Mouse (Mus musculus): ENCODE measurements around the gene Arl11. TPM values are rescaled to one million over a fixed set of nuclear protein-coding genes. Genes with fewer than 3 reads are reported as not detected.
A peak's percentile ranks its signal among the peaks of the same experiment; 100 is the strongest.

Gene Arl11
- polyA plus RNA-seq, 1 experiment from 2014 or later: 0.43 TPM

- Histone ChIP-seq H3K9ac (no peak overlapping the region), H3K4me1 (ENCODE audit: insufficient read depth) (no peaks in the 10 kb centered on the region), H3K27me3 (ENCODE audit: insufficient read depth, low read length) (no peaks in the 10 kb centered on the region), H3K4me3 (ENCODE audit: low read depth, low read length) (no peak overlapping the region), H3K4me2 (no peak overlapping the region), H3K27ac (ENCODE audit: low read depth) (no peak overlapping the region), H3K36me3 (ENCODE audit: insufficient read depth) (no peaks in the 10 kb centered on the region), H3K9me3 (ENCODE audit: low read depth, low read length) (no peaks in the 10 kb centered on the region)
- DNase-seq (peak; percentile 80), ATAC-seq (ENCODE audit: insufficient read depth) (no peak)
- 26% methylated on average over 3 of the region's 3 CpGs for WGBS
- TF ChIP-seq CTCF (IDR thresholded peaks at IDR 0.05; ENCODE audit: low read depth): no peak
Measured at GRCm38 (mm10) chr14:61290664-61291063, 18.9 kb upstream of the Arl11 start.

DNA sequence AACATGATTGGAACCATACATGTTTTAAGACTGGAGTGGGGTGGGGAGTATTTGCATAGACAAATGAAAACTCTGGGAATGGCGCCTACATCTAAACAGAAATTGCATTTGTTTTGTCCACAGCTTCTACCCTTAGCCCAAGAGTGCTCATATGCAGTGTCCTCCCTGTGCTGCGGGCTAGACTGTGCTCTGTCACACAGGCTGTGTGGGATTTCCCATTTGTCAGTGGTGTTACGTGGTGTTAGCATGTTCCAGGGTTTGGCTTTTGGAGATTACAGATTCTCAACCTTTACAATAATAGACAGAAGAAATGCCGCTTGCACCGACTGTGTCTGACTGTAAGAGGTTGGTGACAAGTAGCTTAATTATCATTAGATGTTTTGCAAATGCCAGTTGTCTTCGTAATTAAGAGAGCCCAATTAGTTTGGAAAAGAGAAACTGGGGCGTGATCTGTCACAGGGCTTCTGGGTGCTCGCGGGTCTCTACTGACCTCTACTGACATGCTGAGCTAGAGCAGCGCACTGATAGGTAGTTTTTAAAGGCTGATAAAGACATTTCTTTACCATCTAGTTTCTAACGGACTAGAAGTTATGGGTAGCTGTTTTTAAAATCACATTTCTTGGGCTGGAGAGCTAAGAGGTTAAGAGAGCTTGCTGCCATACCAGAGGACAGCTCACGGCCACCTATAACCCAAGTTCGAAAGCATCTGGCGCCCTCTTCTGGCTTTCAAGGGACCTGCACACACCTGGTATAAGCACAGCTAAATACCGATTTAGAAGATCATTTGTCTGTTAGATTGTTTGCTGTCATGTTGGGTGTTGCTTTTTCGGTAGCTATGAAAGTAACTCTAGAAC lies 15.4 kb upstream of the Arl11 start:
- Histone ChIP-seq H3K4me1 (ENCODE audit: insufficient read depth) (no peaks in the 10 kb centered on the region), H3K4me3 (ENCODE audit: low read depth, low read length) (no peak overlapping the region), H3K27me3 (ENCODE audit: insufficient read depth, low read length) (no peaks in the 10 kb centered on the region), H3K9ac (no peak overlapping the region), H3K9me3 (ENCODE audit: low read depth, low read length) (no peaks in the 10 kb centered on the region), H3K27ac (ENCODE audit: low read depth) (no peak overlapping the region), H3K4me2 (peak overlapping the region; percentile 8; the same call in 1 of the 2 replicates), H3K36me3 (ENCODE audit: insufficient read depth) (no peaks in the 10 kb centered on the region)
- 47% methylated on average over 16 of the region's 16 CpGs for WGBS
- ATAC-seq (ENCODE audit: insufficient read depth) (peak; percentile 54; the same call in 1 of the 2 replicates), DNase-seq (peak; percentile 83)
- peak; percentile 58 for TF ChIP-seq CTCF (IDR thresholded peaks at IDR 0.05; ENCODE audit: low read depth)

DNA sequence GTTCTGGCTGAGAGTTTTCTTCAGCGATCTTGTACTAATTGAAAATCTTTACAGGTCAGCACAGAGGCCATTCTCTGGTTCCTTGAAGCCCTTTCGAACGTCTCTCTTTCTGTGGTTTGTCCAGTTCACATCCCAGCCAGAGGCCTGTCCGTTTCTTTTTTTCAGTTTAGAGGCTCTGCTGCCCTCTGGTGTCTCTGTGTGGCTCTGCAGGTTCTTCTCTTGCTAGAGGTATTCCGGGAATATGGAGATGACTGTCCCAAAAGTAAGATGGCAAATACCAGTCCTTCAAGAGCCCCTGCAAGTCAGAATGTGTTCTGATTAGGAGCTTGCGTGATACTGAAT lies 14.8 kb upstream of the Arl11 start:
- no peak overlapping the region for H3K9ac ChIP-seq
- no peaks in the 10 kb centered on the region for H3K36me3 ChIP-seq (ENCODE audit: insufficient read depth)
- no peak overlapping the region for H3K4me3 ChIP-seq (ENCODE audit: low read depth, low read length)
- H3K27me3 ChIP-seq (ENCODE audit: insufficient read depth, low read length): no peaks in the 10 kb centered on the region
- DNase-seq (peak; percentile 86), ATAC-seq (ENCODE audit: insufficient read depth) (no peak)
- no peaks in the 10 kb centered on the region for H3K9me3 ChIP-seq (ENCODE audit: low read depth, low read length)
- no peak overlapping the region for H3K27ac ChIP-seq (ENCODE audit: low read depth)
- no peaks in the 10 kb centered on the region for H3K4me1 ChIP-seq (ENCODE audit: insufficient read depth)
- peak; percentile 50 for TF ChIP-seq CTCF (IDR thresholded peaks at IDR 0.05; ENCODE audit: low read depth)
- 17% methylated on average over 6 of the region's 6 CpGs for WGBS
- H3K4me2 ChIP-seq: peak overlapping the region; percentile 8; the same call in 1 of the 2 replicates

GRCm38 (mm10) chr14:61299810-61300209 lies 9.7 kb upstream of the Arl11 start:
- DNase-seq (no peak), ATAC-seq (ENCODE audit: insufficient read depth) (no peak)
- Histone ChIP-seq H3K36me3 (ENCODE audit: insufficient read depth) (no peaks in the 10 kb centered on the region), H3K9ac (no peak overlapping the region), H3K4me1 (ENCODE audit: insufficient read depth) (no peaks in the 10 kb centered on the region), H3K27ac (ENCODE audit: low read depth) (no peak overlapping the region), H3K27me3 (ENCODE audit: insufficient read depth, low read length) (no peaks in the 10 kb centered on the region), H3K4me2 (no peak overlapping the region), H3K4me3 (ENCODE audit: low read depth, low read length) (no peak overlapping the region), H3K9me3 (ENCODE audit: low read depth, low read length) (no peaks in the 10 kb centered on the region)
- TF ChIP-seq CTCF (IDR thresholded peaks at IDR 0.05; ENCODE audit: low read depth): no peak
- WGBS: 82% methylated on average over 6 of the region's 6 CpGs

DNA sequence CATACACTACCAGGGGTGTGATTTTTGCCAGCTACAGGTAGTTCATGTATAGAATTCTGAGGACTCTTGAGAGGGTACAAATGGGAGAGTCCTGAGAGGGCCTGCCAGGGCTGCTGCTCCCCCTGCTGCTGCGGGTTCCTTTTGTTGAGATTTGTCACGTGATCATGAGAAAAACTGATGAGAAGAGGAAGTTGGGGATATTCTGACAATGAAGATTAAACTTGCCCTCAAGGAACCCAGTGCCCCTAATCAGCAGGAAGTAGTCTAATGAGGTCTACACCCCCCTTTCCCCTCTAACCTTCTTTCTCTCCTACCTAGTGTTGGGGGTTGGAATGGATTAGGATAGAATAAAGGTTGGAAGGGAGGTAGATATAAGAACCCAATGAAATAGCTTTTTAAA lies 8.2 kb upstream of the Arl11 start:
- Histone ChIP-seq H3K27ac (ENCODE audit: low read depth) (no peak overlapping the region), H3K36me3 (ENCODE audit: insufficient read depth) (no peaks in the 10 kb centered on the region), H3K9ac (no peak overlapping the region), H3K4me3 (ENCODE audit: low read depth, low read length) (no peak overlapping the region), H3K4me2 (no peak overlapping the region), H3K4me1 (ENCODE audit: insufficient read depth) (no peaks in the 10 kb centered on the region), H3K9me3 (ENCODE audit: low read depth, low read length) (no peaks in the 10 kb centered on the region), H3K27me3 (ENCODE audit: insufficient read depth, low read length) (no peaks in the 10 kb centered on the region)
- ATAC-seq (ENCODE audit: insufficient read depth): no peak
- no peak for TF ChIP-seq CTCF (IDR thresholded peaks at IDR 0.05; ENCODE audit: low read depth)
- WGBS: 46% methylated on average over 2 of the region's 2 CpGs
- DNase-seq: no peak

DNA sequence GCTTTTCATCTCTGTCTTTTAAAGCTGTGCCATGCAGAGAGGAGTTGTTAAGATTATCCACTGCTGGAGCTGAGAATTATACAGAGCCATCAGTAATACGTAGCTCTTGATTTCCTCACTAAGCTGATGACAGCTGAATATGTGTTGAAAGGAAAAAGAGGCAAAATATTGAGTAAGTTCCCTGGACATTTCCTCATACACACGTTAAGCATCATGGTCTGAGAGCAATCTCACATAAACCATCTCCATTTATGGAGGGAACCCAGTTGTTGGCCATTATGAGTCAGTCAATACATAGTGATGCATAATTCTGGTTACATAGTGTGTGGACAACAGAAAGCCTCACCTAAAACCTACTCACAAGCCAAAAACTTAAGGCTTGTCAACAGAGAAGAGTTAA lies 7.1 kb upstream of the Arl11 start:
- Histone ChIP-seq H3K9ac (no peak overlapping the region), H3K4me2 (no peak overlapping the region), H3K4me3 (ENCODE audit: low read depth, low read length) (no peak overlapping the region), H3K36me3 (ENCODE audit: insufficient read depth) (no peaks in the 10 kb centered on the region), H3K27me3 (ENCODE audit: insufficient read depth, low read length) (no peaks in the 10 kb centered on the region), H3K4me1 (ENCODE audit: insufficient read depth) (no peaks in the 10 kb centered on the region), H3K27ac (ENCODE audit: low read depth) (no peak overlapping the region), H3K9me3 (ENCODE audit: low read depth, low read length) (no peaks in the 10 kb centered on the region)
- ATAC-seq (ENCODE audit: insufficient read depth): no peak
- WGBS: 52% methylated on average over 2 of the region's 2 CpGs
- no peak for DNase-seq
- no peak for TF ChIP-seq CTCF (IDR thresholded peaks at IDR 0.05; ENCODE audit: low read depth)

- no peak for TF ChIP-seq CTCF (IDR thresholded peaks at IDR 0.05; ENCODE audit: low read depth)
- WGBS: 58% methylated on average over 4 of the region's 4 CpGs
- DNase-seq (no peak), ATAC-seq (ENCODE audit: insufficient read depth) (no peak)
- no peak overlapping the region for H3K9ac ChIP-seq
- H3K4me2 ChIP-seq: no peak overlapping the region
- no peaks in the 10 kb centered on the region for H3K27me3 ChIP-seq (ENCODE audit: insufficient read depth, low read length)
- no peak overlapping the region for H3K4me3 ChIP-seq (ENCODE audit: low read depth, low read length)
- no peaks in the 10 kb centered on the region for H3K36me3 ChIP-seq (ENCODE audit: insufficient read depth)
- no peaks in the 10 kb centered on the region for H3K4me1 ChIP-seq (ENCODE audit: insufficient read depth)
- H3K27ac ChIP-seq (ENCODE audit: low read depth): no peak overlapping the region
- no peaks in the 10 kb centered on the region for H3K9me3 ChIP-seq (ENCODE audit: low read depth, low read length)
Measured at GRCm38 (mm10) chr14:61303969-61304609, 5.5 kb upstream of the Arl11 start.

Data from lung, embryonic 14.5 days (tissue).